ENCODE assay signal across 8 mouse cellular contexts in genomic region chr8:26780515-26780914, GRCm38 (mm10).
DNase-seq lines count a peak whose midpoint lies in the region; ATAC-seq and TF ChIP-seq lines count a peak whose summit lies in the region.

No protein-coding gene starts in this region.

- DNase-seq in gastrocnemius, adult 2 months: no peak
- DNase-seq in gastrocnemius, adult 18-20 months (ENCODE audit: low spot score): no peak
- DNase-seq in ES-CJ7 (ENCODE audit: low read depth, low spot score): peak; percentile 15
- peak; percentile 32 for DNase-seq in left cerebral cortex, adult 11 months (ENCODE audit: low spot score)
- peak; percentile 37 for DNase-seq in retina, embryonic 14.5 days (ENCODE audit: low spot score)
- no peak for DNase-seq in lung, postnatal 4 days
- no peak for DNase-seq in adrenal gland, adult 18-20 months (ENCODE audit: low spot score in 2 of 2)

- no peaks in the 10 kb centered on the region for H3K36me3 ChIP-seq in forebrain, embryonic 16.5 days (ENCODE audit: control insufficient read depth, insufficient read depth)

- peak; percentile 73 for ATAC-seq in forebrain, embryonic 16.5 days

- no peak overlapping the region for H3K27ac ChIP-seq in gastrocnemius, adult 2 months
- H3K27ac ChIP-seq in forebrain, embryonic 16.5 days (ENCODE audit: low read length): no peak overlapping the region

- H3K4me2 ChIP-seq in forebrain, embryonic 16.5 days (ENCODE audit: low read length): peak overlapping the region; percentile 46

- WGBS in forebrain, embryonic 16.5 days: 16% methylated on average over 19 of the region's 19 CpGs

- H3K9me3 ChIP-seq in forebrain, embryonic 16.5 days (ENCODE audit: control insufficient read depth, low read length): no peaks in the 10 kb centered on the region

- peaks cover 3% of the 10 kb centered on the region; the same call in 1 of the 2 replicates for H3K4me1 ChIP-seq in forebrain, embryonic 16.5 days (replicated peaks; ENCODE audit: control insufficient read depth, insufficient read depth, low read length)

- H3K9ac ChIP-seq in forebrain, embryonic 16.5 days (replicated peaks; ENCODE audit: low read depth, low read length): peak overlapping the region; percentile 49

- TF ChIP-seq CTCF in gastrocnemius, adult 2 months (IDR thresholded peaks at IDR 0.05): no peak

- intact Hi-C loops in gastrocnemius, adult 2 months (cut with DNase I): no loop called here

- peak overlapping the region; percentile 9; the same call in 1 of the 2 replicates for H3K4me3 ChIP-seq in gastrocnemius, adult 2 months
- H3K4me3 ChIP-seq in forebrain, embryonic 16.5 days (replicated peaks; ENCODE audit: low read length): peak overlapping the region; percentile 25

- no peaks in the 10 kb centered on the region for H3K27me3 ChIP-seq in forebrain, embryonic 16.5 days (replicated peaks; ENCODE audit: control insufficient read depth, insufficient read depth, low read length)

Comparison
In these comparisons a context has a peak if more than half of its experiments do, and no peak if none do; other contexts are left out.
1. DNase-seq: peak in ES-CJ7 (single experiment), left cerebral cortex, adult 11 months (single experiment) and retina, embryonic 14.5 days (single experiment); none in gastrocnemius, adult 2 months (single experiment), gastrocnemius, adult 18-20 months (single experiment), lung, postnatal 4 days (0 of 2) and adrenal gland, adult 18-20 months (0 of 2).